Mouse (Mus musculus): ENCODE measurements at regions not wholly inside any gene's neighbourhood (a gene's known extent, or its start where the extent isn't known, plus 50 kb on each side); places are given as distances from the start of the nearest gene placed in this dataset.

- WGBS: 65% methylated on average over 4 of the region's 4 CpGs
- Histone ChIP-seq H3K9me3 (ENCODE audit: low read depth, low read length) (no peaks in the 10 kb centered on the region), H3K4me1 (ENCODE audit: insufficient read depth) (no peaks in the 10 kb centered on the region; the same call in 1 of the 2 replicates), H3K27ac (ENCODE audit: low read depth) (no peak overlapping the region), H3K4me2 (no peak overlapping the region), H3K4me3 (ENCODE audit: low read depth, low read length) (no peak overlapping the region), H3K36me3 (ENCODE audit: insufficient read depth) (no peaks in the 10 kb centered on the region), H3K9ac (no peak overlapping the region), H3K27me3 (ENCODE audit: insufficient read depth, low read length) (no peaks in the 10 kb centered on the region)
- TF ChIP-seq CTCF (IDR thresholded peaks at IDR 0.05; ENCODE audit: low read depth): no peak
- DNase-seq (no peak), ATAC-seq (ENCODE audit: insufficient read depth) (no peak)
Observed at GRCm38 (mm10) chr9:69686766-69687165, 74.0 kb downstream of the Foxb1 start.

GRCm38 (mm10) chr9:69685630-69686029 lies 75.1 kb downstream of the Foxb1 start:
- WGBS: 58% methylated on average over 4 of the region's 4 CpGs
- ATAC-seq (ENCODE audit: insufficient read depth) (peak; percentile 11; the same call in 1 of the 2 replicates), DNase-seq (no peak)
- no peaks in the 10 kb centered on the region for H3K27me3 ChIP-seq (ENCODE audit: insufficient read depth, low read length)
- TF ChIP-seq CTCF (IDR thresholded peaks at IDR 0.05; ENCODE audit: low read depth): no peak
- H3K36me3 ChIP-seq (ENCODE audit: insufficient read depth): no peaks in the 10 kb centered on the region
- no peak overlapping the region for H3K4me2 ChIP-seq
- no peaks in the 10 kb centered on the region for H3K9me3 ChIP-seq (ENCODE audit: low read depth, low read length)
- no peak overlapping the region for H3K27ac ChIP-seq (ENCODE audit: low read depth)
- no peak overlapping the region for H3K9ac ChIP-seq
- H3K4me3 ChIP-seq (ENCODE audit: low read depth, low read length): no peak overlapping the region
- no peaks in the 10 kb centered on the region for H3K4me1 ChIP-seq (ENCODE audit: insufficient read depth)

- Histone ChIP-seq H3K9ac (no peak overlapping the region), H3K4me3 (ENCODE audit: low read depth, low read length) (no peak overlapping the region), H3K36me3 (ENCODE audit: insufficient read depth) (no peaks in the 10 kb centered on the region), H3K9me3 (ENCODE audit: low read depth, low read length) (no peaks in the 10 kb centered on the region), H3K4me2 (no peak overlapping the region), H3K27ac (ENCODE audit: low read depth) (no peak overlapping the region), H3K27me3 (ENCODE audit: insufficient read depth, low read length) (no peaks in the 10 kb centered on the region), H3K4me1 (ENCODE audit: insufficient read depth) (no peaks in the 10 kb centered on the region)
- 17% methylated on average over 9 of the region's 9 CpGs for WGBS
- DNase-seq (no peak), ATAC-seq (ENCODE audit: insufficient read depth) (no peak)
- no peak for TF ChIP-seq CTCF (IDR thresholded peaks at IDR 0.05; ENCODE audit: low read depth)
Observed at GRCm38 (mm10) chr9:69681372-69682213, 79.1 kb downstream of the Foxb1 start.

- H3K9ac ChIP-seq: no peak overlapping the region
- no peaks in the 10 kb centered on the region for H3K36me3 ChIP-seq (ENCODE audit: insufficient read depth)
- no peak overlapping the region for H3K4me3 ChIP-seq (ENCODE audit: low read depth, low read length)
- no peak for ATAC-seq (ENCODE audit: insufficient read depth)
- no peak for TF ChIP-seq CTCF (IDR thresholded peaks at IDR 0.05; ENCODE audit: low read depth)
- no peak overlapping the region for H3K27ac ChIP-seq (ENCODE audit: low read depth)
- no peak for DNase-seq
- H3K4me2 ChIP-seq: no peak overlapping the region
- WGBS: 9% methylated on average over 1 of the region's 1 CpGs
- H3K27me3 ChIP-seq (ENCODE audit: insufficient read depth, low read length): no peaks in the 10 kb centered on the region
- H3K9me3 ChIP-seq (ENCODE audit: low read depth, low read length): no peaks in the 10 kb centered on the region
- H3K4me1 ChIP-seq (ENCODE audit: insufficient read depth): no peaks in the 10 kb centered on the region
Observed at GRCm38 (mm10) chr9:69678634-69679033, 82.1 kb downstream of the Foxb1 start.

GRCm38 (mm10) chr9:69673463-69674105 lies 87.2 kb downstream of the Foxb1 start:
- Histone ChIP-seq H3K27me3 (ENCODE audit: insufficient read depth, low read length) (peaks cover 46% of the 10 kb centered on the region), H3K9me3 (ENCODE audit: low read depth, low read length) (no peaks in the 10 kb centered on the region), H3K4me3 (ENCODE audit: low read depth, low read length) (no peak overlapping the region), H3K36me3 (ENCODE audit: insufficient read depth) (no peaks in the 10 kb centered on the region), H3K9ac (no peak overlapping the region), H3K27ac (ENCODE audit: low read depth) (no peak overlapping the region), H3K4me2 (no peak overlapping the region), H3K4me1 (ENCODE audit: insufficient read depth) (no peaks in the 10 kb centered on the region)
- no peak for TF ChIP-seq CTCF (IDR thresholded peaks at IDR 0.05; ENCODE audit: low read depth)
- 57% methylated on average over 10 of the region's 10 CpGs for WGBS
- ATAC-seq (ENCODE audit: insufficient read depth) (no peak), DNase-seq (no peak)

GRCm38 (mm10) chr9:69672657-69673462 lies 87.9 kb downstream of the Foxb1 start:
- H3K9me3 ChIP-seq (ENCODE audit: low read depth, low read length): no peaks in the 10 kb centered on the region
- H3K4me2 ChIP-seq: no peak overlapping the region
- no peak for DNase-seq
- no peak for ATAC-seq (ENCODE audit: insufficient read depth)
- TF ChIP-seq CTCF (IDR thresholded peaks at IDR 0.05; ENCODE audit: low read depth): no peak
- 64% methylated on average over 13 of the region's 13 CpGs for whole genome bisulfite sequencing
- H3K27me3 ChIP-seq (ENCODE audit: insufficient read depth, low read length): peaks cover 53% of the 10 kb centered on the region
- H3K9ac ChIP-seq: no peak overlapping the region
- H3K27ac ChIP-seq (ENCODE audit: low read depth): no peak overlapping the region
- no peaks in the 10 kb centered on the region for H3K36me3 ChIP-seq (ENCODE audit: insufficient read depth)
- H3K4me3 ChIP-seq (ENCODE audit: low read depth, low read length): no peak overlapping the region
- no peaks in the 10 kb centered on the region for H3K4me1 ChIP-seq (ENCODE audit: insufficient read depth)

- TF ChIP-seq CTCF (IDR thresholded peaks at IDR 0.05; ENCODE audit: low read depth): no peak
- Histone ChIP-seq H3K9me3 (ENCODE audit: low read depth, low read length) (no peaks in the 10 kb centered on the region), H3K27ac (ENCODE audit: low read depth) (no peak overlapping the region), H3K4me3 (ENCODE audit: low read depth, low read length) (peak overlapping the region; percentile 8; the same call in 1 of the 2 replicates), H3K4me2 (peak overlapping the region; percentile 47), H3K9ac (no peak overlapping the region), H3K36me3 (ENCODE audit: insufficient read depth) (no peaks in the 10 kb centered on the region), H3K27me3 (ENCODE audit: insufficient read depth, low read length) (peaks cover 66% of the 10 kb centered on the region), H3K4me1 (ENCODE audit: insufficient read depth) (no peaks in the 10 kb centered on the region)
- DNase-seq (no peak), ATAC-seq (ENCODE audit: insufficient read depth) (no peak)
- WGBS: 2% methylated on average over 18 of the region's 18 CpGs
Observed at GRCm38 (mm10) chr9:69671199-69671598, 89.5 kb downstream of the Foxb1 start.
